Mouse (Mus musculus) spleen, adult 10 weeks (tissue): Measurements from ENCODE around the gene Crlf2. TPM values are rescaled to one million over a fixed set of nuclear protein-coding genes. Genes with fewer than 3 reads are reported as not detected.

Experiments
- polyA plus RNA-seq: library from polyadenylated mRNA; stranded (reverse); fragments of 350-450 nt; fragmentation: Illumina TruSeq; extraction: RNeasy Lipid Tissue Mini Kit (QIAGEN cat#74804); gene quantifications from one replicate; pipeline ENCODE4 v1.2.3, GENCODE M21; 2015; ENCODE audit warnings: low replicate concordance; ENCODE audit not compliant: insufficient read depth

Gene Crlf2
- polyA plus RNA-seq, result 7.1 TPM

GRCm38 (mm10) chr5:109558404-109559160 lies at the start of gene Crlf2:
TSS of gene Crlf2 (minus strand) at chr5:109558993.

Other genes with a start within 250 kb of the Crlf2 start
- not detected for gene Vmn2r16, start 228.8 kb downstream of the Crlf2 start, polyA plus RNA-seq
- gene Vmn2r17, start 139.3 kb downstream of the Crlf2 start, polyA plus RNA-seq, result not detected
- 6.7 TPM for gene 5430403G16Rik, start 132.0 kb upstream of the Crlf2 start, polyA plus RNA-seq
- 17.9 TPM for gene 4930522L14Rik, start 192.9 kb upstream of the Crlf2 start, polyA plus RNA-seq